Mouse (Mus musculus) layer of hippocampus, adult 8-10 months (tissue): ENCODE data around the gene Supt7l. TPM values are rescaled to one million over a fixed set of nuclear protein-coding genes. Genes with fewer than 3 reads are reported as not detected.
"Not testable (repeated sequence)": the region's sequence is repeated elsewhere in the genome, so short reads cannot be mapped to it uniquely, and the experiment has no call there.

Experiments used
- DNase-seq, 2 experiments: peaks; one replicate each; pipeline ENCODE4 v3.0.0; 2022; ENCODE audit warnings: low spot score in 2 of 2
- total RNA-seq, 4 experiments: library from RNA; stranded (reverse); gene quantifications; 2 replicates each; pipeline ENCODE4 v1.2.4; 2022

Supt7l gene
- 10 to 100 TPM; 18.0 to 20.3 (median 19.2) TPM for total RNA-seq

DNA sequence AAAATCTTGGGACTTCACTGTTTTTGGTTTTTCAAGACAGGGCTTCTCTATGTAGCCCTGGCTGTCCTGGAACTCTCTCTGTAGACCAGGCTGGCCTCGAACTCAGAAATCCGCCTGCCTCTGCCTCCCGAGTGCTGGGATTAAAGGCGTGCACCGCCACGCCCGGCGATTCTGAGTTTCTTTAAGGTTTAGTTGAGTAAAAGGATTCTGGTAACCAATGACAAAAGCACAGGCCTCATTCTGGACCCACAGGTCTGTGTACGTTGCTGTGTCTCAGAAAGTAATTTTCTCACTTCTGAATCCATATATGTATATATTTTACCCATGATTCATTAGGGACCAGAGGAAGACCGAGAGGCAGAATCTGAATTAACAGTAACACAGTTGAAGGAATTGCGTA lies at the start of gene Supt7l:
Gene Supt7l (minus strand): TSS at position 101 of the 400 bp plus-strand sequence.
- DNase-seq: not testable (repeated sequence)

DNA sequence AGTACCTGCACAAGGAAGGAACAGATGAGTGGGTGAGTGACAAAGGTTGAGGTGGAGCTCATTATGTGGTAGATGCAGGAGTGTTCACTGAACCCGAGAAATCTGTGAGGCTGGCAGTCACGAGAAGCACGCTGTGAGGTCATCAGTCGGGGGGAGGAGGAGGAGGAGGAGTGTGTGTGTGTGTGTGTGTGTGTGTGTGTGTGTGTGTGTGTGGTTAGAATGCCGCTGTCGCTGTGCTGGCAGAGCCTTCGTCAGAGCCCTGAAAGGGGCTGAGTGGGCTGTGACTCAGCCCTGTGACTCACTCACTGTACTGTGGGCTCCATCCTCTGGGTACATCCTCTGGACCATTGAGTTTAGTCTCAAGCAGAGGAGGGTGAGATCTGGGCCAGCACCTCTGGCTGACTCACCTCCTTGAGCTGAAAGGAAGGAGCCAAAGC lies 49.0 kb upstream of the Supt7l start:
- peak in 1 of 2 experiments; percentile 40 for DNase-seq

DNA sequence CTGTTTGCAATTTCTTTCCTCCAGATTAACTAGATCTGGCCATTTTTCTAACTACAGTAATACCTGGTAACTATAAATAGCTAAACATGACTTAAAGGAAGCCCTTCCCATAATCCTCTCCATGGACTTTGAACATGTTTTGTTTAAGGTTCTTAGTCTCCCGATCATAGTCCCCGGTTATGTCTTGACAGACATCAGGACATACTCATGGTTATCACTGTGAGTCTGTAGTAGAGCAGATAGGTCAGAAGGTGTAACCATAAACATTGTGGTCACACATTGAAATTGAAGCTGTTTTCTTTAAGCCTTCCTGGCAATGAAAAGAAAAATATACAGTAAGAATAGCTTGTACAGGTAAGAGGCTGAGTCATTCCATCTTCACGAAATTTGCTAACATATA lies 46.1 kb upstream of the Supt7l start:
- DNase-seq: no peak

DNA sequence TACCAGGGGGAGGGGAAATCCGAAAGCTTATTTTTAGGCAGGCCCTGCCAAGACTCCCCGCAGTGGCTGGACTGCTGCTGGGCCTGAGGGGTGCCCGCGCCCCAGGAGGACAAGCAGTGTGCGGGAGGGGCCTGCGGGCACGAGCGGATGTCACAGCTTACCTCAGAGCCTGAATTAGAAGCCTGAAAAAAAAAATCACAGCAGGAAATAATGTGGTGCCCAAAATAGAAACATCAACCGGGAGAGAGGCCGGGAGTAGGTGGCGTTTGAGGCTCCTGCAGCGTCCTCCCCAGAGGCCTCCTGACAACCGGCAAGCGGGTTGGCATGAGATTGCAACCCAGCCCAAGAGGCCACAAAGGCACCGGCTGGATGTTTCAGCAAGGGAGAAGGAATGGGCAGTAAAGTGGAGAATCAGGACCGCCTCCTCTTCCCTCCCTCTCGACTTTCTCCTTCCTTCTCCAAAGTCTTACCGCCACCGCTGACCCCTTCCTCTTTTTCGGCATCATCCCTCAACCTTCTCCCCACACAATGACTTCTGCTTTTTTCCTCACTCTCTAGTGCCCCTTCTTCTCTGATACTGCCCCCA lies 43.5 kb upstream of the Supt7l start:
- no peak for DNase-seq

DNA sequence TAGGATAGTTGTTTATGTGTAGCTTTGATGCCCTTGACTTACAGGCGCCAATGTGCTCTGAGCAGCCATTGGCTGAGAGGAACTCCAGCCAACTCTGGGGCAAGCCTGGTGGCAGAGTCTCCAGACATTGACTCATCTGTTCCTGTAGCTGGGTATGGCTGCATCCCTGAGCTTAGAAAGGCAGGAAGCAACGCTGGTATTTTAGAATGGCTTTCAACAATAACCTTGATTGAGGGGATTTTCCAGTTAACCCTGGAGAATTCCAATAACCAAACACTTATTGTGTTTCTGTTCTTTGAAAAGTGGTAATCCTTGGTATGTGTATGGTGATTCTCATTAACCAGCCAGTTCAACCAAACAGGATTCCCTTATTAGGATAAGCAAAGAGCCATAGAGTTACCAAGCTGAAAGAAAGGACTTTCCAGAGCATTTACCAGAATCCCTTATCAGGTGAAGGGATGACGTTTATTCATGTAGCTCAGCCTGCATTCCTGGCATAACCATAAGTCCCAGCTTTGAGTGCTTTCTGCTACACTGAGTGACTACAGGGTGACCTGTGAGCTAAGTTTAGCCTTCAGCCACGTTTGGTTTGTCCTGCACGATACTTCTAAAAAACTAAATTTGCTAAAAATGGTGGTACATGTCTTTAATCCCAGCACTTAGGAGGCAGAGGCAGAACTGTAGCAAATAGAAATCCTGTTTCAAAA lies 40.5 kb upstream of the Supt7l start:
- no peak for DNase-seq

DNA sequence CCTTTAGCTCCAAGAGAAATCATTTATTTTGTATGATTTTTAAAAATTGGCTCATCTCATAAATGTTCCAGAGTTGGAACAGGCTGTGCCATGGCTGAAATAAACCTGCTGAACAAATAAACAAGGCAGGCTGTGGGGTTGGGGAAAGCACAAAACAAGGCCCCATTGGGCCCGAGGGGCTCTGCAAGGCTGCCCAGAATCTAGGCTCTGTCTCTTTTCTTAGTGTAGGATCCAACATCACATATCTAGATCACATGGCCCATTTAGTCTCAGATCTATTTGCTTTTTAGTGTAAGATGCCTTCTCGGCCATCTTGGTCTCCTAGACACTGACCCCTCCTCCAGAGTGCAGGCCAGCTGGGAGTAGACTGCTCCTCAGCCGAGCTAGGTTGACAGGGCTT lies 38.9 kb upstream of the Supt7l start:
- no peak for DNase-seq

DNA sequence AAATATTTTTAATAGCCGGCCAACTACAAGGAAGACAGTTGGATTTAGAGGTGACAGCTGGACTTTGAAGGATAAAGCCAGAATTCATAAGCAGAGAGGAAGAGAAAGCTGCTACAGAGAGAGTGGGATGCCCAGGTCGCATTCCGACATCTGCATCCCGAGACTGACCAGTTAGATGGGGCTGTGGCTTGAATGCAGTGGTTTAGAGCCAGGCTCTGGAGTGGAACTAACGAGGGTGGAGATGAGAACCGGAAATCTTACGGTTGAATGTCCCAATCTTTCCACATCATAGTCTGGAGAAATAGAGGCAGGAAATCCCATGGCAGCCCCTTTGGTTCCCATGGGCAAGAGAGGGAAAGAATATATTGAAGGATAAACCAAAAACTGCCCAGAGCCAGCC lies 38.4 kb upstream of the Supt7l start:
- DNase-seq: no peak

DNA sequence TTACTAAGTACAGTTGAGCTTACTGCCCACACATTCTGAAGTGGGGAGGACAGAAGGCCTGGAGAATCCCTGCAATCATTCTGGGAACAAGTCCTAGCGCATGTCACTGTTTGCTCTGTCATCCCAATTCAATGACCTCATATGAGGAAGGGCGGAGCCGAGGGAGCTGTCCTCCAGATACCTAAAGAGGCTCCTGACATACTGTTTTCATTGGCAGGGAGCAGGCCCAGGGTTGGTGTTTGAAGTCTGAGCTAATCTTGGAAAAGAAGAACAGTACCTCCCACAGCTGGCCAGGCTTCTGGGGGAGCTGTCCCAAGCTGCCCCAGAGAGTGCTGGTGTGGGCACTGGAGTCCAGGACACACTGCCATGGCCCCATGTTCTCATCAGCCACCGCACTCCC lies 37.4 kb upstream of the Supt7l start:
- DNase-seq: no peak

DNA sequence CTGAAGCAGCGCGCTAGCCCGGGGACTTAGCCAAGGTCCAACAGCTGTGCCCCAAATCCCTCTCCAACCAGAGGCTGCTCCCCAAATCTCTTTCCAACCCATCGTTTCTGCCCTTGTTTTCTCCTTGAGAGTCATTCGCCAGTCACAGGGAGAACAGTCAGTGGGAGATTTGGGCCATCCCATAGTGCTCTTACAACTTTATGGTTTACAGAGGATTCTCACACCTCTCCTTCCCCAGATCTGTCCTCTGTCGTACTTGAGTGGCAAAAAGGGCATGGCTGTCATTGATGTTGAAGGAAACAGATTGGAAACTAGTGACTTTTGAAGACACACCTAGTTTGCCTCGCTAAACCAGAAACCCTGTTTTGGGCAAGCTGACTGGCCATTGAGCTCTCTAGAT lies 36.3 kb upstream of the Supt7l start:
- DNase-seq: no peak

DNA sequence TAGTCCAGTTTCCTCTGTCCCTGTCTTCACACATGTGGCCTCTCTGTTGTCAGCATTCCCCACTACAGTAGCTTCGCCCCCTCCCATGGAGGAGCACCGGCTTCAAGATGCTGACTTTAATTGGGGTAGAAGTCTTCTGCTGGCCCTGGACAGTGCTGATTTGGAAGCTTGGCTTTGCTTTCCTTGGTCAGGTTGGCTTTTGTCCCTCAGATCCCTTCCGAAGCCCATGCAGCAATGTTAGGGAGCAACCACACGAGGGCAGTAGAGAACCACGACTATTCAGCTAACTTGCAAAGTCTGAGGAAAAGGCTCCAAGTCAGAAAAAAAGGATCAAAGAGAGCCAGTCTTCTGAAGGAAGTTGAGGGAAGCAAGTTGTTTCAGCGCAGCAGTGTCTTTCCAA lies 35.9 kb upstream of the Supt7l start:
- DNase-seq: peak; percentile 48 to 71

DNA sequence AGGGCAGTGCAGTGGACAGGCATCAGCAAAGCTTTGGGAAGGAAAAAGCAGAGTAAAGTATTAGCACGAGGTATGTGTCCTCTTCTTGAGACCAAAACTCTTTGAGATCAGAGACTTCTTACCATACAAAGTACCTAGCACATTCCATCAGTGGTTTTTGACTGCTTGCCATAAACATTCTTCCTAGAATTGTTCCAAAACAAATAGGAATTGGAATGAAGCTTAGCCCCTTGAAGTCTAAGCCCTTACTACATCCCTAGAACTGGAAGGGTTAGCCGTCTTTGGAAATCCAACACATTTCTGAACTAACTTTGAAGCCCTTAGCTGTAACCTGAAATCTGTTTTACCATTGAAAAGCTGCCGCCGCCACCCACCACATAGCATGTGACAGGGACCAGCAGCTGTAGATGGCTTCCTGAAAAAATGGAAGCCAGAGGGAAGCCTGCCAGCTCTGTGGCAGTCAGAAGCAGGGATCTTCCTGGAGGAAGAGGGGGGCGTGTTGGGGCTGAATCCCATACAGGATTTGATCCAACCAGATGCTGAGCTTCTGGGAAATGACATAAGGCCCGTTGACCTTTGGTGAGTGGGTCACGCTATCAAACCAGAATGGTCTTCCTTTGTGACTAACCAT lies 34.5 kb upstream of the Supt7l start:
- DNase-seq: peak; percentile 59 to 77

DNA sequence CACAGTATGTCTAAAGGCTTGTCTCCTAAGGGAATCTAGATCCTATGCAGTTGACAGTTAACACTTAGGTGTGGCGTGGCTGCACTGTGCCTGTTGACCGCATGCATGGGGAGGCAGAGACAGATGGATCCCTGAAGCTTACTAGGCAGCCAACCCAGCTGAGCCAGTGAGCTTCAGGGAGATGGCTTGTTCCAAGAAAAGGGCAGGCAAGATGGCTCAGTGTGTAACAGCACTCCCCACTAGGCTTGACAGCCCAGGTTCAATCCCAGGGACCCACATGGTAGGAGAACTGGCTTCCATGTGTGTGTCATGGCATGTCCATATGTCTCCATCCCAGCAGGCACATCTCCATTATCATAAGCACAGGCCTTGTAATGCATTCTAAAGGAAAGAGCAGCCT lies 32.7 kb upstream of the Supt7l start:
- no peak for DNase-seq

DNA sequence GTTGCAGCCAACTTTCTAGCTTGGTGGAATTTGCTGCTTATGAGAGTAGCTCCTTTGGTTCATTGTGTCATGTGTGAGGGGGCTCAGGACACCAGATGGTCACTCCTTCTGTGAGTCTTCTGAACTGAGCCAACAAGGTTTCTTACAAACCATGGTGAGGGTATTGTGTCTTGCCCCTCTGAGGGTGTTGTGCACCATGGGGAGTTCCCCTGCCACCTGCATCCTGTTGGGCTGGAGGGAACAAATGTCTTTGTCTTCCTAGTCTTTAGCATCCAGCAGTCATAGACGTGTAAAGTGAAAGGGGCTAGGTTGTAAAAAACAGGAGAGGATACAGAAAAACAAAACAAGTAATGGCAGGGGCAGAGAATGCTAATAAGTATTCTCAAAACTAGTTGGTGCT lies 31.8 kb upstream of the Supt7l start:
- no peak for DNase-seq

DNA sequence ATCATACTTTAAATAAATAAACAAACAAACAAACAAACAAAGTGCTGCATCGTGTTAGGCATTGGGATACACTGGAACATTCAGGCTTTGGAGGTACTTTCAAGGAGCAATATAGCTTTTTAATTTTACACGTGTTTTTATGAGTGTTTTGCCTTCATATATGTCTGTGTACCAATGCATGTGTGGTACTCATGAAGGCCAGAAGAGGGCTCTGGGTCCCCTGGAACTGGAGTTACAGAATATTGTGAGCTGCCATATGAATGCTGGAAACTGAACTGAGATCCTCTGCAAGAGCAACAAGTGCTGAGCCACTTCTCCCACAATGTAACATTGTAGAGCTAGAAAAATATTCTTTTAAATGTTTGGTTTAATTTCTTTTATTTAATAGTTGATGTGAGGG lies 7.6 kb upstream of the Supt7l start:
- no peak for DNase-seq

DNA sequence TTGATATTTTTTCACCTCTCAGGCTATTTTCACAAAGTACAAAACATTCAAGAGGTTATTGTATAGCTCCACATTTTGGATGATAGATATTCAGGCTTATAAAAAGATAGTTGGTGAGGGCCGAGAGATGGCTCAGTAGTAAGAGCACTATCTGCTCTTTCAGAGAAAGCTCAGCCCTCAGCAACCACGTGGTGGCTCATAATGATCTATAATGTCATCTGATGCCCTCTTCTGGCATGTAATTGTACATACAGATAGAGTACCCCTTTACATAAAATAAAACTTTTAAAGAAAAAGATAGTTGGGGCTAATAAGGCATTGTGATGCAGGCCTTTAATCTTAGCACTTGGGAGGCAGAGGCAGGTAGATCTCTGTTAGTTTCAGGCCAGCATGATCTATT lies 953 bp upstream of the Supt7l start:
- DNase-seq: no peak

DNA sequence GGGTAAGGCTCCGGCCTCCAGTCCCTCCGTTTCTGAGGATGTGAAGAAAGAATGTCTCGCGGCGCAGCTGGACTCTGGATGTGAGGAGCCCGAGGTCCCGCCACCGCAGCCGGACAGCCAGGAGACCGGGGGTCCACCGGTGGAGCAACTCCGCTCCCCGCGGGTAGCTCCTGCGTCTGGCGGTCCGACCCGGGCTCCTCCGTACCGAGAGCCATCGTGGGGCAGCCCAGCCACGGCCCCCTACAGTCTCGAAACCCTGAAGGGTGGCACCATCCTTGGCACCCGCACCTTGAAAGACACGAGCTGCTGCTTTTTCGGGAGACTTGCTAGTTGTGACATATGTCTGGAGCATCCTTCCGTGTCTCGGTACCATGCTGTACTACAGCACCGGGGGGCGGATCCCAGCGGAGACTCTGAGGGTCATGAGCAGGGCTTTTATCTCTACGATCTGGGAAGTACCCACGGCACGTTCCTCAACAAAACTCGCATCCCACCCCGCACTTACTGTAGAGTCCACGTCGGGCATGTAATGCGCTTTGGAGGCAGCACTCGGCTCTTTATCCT lies 408 bp downstream of the Supt7l start:
- no peak for DNase-seq

DNA sequence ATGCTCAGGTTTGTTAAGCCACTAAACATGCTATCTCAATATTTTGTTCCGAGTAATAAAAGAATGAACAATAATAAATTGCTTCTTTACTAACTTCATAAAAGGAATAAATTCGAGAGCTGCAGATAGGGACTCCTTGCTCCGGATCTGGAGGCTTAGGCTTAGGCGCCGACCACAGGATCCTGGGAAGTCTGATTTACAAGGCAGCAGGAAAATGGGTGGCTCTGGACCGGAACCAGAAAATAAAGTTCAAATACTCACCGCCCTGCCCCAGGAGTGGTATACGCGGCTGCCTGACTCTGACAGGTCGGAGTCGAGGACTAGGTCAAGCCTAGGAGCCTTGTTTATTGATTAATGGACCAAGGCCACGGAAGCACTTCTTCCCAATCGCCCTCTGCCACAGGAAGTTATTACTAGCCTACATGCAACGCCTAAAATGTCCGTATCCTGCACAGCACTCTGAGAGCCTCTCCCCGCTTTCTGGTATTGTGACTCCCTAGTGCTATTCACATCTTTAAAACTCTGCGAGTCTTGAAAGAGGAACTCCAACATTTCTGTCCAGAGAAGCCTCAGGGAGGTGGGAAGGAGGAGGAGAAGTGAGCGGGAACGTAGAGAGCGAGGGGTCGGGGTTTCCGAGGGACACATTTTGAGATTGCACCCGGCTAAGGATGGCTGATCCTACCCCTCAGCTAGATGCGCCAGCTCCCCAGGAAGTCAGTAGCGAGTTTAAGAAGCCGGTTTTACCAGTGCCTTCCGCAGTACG lies 1.1 kb downstream of the Supt7l start, which contains the start of gene Slc4a1ap:
Gene Slc4a1ap (plus strand): TSS at position 642 of the 763 bp plus-strand sequence.
- peak; percentile 48 to 78 for DNase-seq

DNA sequence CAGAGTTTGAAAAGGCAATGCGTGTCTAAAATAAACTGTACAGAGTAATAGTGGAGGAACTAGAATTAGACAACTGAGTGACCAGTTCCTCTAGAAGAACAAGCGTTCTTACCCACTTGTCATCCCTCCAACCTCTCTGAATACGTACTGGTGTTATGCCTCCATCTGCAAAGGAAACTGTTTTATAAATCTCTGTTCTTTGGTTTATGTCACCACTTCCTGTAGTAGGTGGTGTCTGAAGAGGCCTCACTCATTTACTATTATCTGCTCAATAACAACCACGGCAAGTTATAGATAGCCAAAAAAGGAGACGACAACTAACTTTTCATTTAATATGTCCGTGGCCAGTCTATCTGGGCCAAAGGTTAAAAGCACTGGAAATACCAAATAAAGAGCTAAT lies 7.1 kb downstream of the Supt7l start:
- no peak for DNase-seq

DNA sequence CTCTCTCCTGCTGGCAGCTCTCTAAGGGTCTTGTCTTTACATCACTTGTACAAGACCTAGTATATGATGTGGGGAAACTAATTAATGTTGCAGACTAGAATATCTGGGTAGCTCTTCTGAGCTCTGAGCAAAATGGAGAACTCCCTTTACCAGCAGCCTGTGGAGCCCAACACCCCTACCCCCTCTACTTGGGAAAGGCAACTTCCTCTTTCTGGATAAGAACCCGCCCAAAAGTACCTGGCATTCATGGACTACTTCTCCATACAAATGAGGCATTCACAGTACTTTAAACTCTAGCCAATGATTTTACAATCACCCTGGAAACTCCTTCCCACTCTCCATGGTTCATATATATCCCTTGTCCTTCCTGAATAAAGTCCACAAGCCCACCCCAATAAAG lies 15.1 kb downstream of the Supt7l start:
- no peak for DNase-seq

DNA sequence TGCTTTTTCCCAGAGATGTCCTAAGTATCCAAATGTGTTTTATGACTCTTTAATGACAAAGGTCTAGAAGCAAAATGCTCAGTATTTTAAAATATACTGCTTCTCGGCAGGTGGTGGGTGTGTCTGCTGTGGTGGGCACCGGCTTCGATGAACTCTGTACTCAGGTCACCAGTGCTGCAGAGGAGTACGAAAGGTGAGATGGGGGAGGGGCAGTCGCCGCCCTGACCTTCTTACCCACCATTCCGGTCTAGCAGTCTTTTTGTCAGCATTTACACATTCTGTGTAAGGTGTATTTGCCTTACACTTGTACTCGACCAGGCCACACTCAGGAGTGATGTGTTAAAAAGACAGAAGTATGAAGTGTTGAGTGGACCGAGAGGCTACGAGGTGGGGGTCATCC lies 22.8 kb downstream of the Supt7l start:
- DNase-seq: no peak

DNA sequence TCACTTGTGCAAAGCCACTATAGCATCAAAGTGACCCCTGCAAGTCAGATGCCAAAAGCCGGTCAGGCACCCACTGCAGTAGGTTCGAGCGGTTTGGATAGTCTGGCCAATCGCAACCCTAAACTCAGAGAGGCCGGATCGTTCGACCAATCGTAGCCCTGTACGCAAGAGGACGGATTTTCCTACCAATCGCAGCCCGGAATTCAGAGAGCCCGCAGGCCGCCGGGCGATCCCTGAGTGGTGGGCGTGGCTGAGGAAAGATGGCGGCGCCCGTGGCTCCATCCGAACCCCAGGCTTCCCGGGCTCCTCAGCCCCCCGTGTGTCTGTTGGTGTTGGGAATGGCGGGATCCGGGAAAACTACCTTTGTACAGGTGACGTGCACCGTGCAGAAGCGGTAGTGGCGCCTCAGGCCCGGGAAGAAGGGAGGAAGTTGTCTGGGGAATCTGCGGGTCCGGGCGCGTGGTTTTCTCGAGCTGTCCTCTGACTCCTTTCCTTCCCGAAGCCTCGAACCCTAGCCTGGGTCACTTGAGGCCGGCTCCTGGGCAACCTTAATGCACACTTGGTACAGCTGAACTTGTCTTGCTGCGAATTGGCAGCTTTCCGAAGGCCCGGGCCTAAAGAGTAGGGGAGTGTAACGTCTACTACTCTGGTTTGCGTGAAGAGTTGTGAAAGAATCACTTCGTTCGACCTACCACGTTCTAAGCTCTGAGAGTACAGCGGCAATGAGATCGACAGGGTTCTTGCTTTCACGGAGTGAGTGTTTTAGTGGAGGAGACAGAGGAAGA lies 32.9 kb downstream of the Supt7l start, which contains the start of gene Gpn1:
Gene Gpn1 (plus strand): TSS at position 229 of the 785 bp plus-strand sequence.
- DNase-seq: peak; percentile 91 to 92
